Mouse (Mus musculus) adrenal gland, adult 8-10 months (tissue): Measurements from ENCODE around the gene Inafm1. TPM values are rescaled to one million over a fixed set of nuclear protein-coding genes. Genes with fewer than 3 reads are reported as not detected.
"Not testable (repeated sequence)": the region's sequence is repeated elsewhere in the genome, so short reads cannot be mapped to it uniquely, and the experiment has no call there.

Source experiments
- DNase-seq: peaks from one replicate; pipeline ENCODE4 v3.0.0; 2022
- total RNA-seq, 4 experiments: library from RNA; stranded (reverse); gene quantifications; 2 replicates each; pipeline ENCODE4 v1.2.4; 2022

The Inafm1 gene
- total RNA-seq, 4 experiments from 2014 or later = 21.9 to 37.5 (median 28.8) TPM

DNA sequence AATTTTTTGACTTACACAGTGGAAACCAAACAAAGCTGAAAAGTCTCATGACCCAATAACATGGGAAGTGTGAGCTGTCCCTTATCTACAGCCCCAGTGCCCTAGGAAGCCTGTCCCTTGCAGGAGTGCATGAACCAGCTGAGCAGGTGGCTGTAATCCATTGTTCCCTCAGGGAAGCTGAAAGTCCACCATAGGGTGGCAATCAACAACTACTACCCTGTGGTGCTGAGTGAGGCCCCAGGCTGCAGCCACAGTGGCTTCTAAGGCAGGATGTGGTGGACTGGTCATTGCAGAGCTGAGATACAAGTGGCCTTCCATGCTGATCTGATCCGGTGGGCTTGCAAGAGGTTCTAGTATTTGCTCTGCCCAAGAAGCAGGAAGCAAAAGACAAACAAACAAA, 12.3 kb downstream of the Inafm1 start:
- no peak for DNase-seq

DNA sequence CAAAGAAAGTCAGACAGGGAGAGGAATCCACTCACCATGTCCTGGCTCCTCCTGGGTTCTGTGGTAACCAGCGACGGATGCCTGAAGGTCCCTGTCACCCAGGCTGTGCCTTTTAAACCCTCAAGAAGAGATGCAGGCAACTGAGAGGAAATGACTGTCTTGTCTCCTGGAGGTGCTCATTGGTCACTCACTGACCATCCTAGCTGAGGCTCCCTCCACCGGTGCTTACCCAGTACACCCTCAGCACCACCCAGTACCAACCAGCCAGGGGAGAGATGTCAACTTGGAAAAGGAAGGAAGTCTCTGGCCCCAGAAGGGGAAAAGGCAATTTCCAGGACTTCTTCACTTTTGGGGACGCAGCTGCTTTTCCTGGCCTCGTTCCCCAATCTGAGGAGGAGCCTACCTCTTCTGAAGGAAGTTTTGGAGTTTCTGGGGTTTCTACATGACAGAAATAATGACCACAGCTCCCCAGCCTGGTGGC, 14.3 kb downstream of the Inafm1 start, which contains the start of gene C5ar1:
Gene C5ar1 (minus strand): TSS at position 431 of the 481 bp plus-strand sequence.
- no peak for DNase-seq

DNA sequence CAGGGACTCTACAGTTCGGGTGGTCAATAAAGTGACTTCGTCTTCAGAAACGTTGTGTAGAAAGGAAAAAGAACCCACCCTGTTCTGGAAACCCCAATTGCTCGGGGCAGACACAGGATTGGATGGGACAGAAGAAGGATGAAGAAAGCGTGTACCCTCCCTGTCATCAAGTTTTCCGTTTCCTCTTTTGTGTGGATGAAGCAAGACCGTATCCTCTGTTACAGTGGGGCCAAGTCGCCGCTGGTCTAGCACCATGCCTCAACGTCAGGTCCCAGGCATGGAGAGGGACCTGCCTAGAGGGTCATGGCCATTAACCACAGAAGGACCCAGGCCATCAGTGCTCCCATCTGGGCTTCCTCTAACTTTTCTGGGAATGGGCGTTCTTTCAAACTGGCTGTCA, 15.6 kb downstream of the Inafm1 start:
- DNase-seq = no peak

DNA sequence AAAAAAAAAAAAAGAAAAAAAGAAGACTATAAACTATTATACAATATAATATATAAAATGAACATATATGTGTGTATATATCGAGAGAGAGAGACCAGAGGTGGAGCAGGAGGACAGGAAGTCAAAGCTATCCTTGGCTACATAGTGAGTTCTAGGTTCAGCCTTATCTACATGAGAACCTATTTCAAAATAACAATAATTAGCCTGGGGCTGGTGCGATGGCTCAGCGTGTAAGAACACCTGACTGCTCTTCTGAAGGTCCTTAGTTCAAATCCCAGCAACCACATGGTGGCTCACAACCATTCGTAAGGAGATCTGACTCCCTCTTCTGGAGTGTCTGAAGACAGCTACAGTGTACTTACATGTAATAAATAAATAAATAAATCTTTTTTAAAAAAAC, 17.5 kb downstream of the Inafm1 start:
- not testable (repeated sequence) for DNase-seq

DNA sequence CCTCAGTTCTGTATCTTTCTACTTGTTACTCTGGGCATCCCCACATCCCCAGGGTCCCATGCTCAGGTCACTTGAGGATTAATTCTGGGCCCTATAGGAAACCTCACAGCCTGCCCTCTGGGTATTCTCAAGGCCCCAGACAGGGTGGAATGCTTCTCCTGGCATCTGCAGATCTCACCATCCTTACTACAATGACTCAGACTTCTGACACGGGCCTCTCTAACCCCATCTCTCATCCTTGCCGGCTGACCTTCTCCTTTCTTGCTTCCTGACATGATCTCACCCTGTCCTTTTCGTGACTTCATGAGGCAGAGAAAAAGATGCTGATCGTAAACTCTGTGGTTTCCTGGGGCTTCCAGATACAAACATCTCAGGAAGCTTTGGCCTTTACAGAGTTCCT, 19.2 kb downstream of the Inafm1 start:
- DNase-seq = no peak

DNA sequence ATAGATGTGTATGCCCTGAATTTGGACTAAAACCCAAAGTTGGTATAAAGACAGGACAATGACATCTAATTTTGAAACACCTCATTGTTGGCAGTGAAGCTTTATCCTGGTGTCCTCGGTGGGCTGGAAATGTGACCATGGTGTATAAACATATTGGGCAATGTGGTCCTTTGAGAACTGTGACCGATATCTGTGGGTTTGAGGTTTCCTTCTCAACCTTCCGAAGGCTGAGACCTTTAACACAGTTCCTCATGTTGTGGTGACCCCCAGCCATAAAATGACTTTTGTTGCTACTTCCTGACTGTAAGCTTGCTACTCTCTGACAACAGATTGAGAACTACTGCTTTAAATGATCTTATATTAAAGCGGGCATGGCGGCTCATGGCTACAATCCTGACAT, 22.7 kb downstream of the Inafm1 start:
- no peak for DNase-seq

DNA sequence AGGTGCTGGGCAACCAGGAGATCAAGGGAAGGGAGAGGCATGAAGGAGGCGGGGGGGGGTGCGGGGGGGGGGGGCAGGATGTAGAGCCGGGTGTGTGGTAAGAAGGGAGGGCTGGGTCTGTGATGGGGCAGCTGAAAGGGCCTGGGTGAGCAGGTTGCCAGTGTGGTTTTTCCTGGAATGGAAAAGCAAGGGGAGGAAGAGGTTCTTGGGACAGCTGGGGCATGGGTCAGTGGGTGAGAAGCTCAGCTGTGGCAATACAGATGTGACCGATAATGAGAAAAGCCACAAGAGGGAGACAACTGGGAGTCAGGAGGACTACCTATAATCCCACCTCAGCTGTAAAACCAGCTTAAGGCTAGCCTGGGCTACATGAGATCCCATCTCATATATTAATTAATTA, 27.5 kb downstream of the Inafm1 start:
- DNase-seq = no peak

DNA sequence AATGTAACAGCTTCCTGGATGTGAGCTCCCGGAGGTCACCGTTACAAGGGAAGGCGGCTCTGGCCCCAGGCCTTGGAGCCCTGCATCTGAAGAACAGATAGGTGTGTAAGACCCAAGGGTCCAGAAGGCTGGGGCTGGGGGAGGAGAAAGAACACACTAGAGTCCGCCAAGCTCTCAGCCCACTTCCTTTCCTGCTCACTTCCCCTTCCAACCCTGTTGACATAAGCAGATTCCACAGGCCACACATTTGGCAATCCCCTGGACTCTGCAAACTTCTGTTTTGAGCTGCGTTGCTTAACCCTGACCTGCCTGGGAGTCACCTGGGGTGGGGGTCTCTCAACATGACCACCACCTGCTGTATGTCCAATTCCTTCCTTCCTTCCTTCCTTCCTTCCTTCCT, 29.4 kb downstream of the Inafm1 start, which contains the start of gene C5ar2:
Gene C5ar2 (minus strand): TSS at position 88 of the 400 bp plus-strand sequence.
- no peak for DNase-seq

DNA sequence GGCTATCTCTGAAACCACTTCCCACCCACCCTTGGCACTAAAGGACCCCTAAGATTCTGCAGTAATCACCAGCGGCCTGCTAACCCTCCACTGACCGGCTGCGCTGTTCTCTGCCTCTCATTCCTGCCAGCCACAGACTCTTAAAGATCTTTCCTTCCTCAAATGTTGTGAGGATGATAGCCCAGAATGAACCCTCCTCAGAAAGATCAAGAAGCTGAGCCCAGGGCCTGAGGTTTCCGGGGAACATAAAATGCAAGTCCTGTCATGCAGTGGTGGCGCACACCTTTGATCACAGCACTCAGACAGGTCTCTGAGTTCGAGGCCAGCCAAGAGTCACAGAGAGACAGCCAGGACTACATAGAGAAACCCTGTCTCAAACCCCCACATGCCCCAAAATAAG, 31.2 kb downstream of the Inafm1 start:
- no peak for DNase-seq

DNA sequence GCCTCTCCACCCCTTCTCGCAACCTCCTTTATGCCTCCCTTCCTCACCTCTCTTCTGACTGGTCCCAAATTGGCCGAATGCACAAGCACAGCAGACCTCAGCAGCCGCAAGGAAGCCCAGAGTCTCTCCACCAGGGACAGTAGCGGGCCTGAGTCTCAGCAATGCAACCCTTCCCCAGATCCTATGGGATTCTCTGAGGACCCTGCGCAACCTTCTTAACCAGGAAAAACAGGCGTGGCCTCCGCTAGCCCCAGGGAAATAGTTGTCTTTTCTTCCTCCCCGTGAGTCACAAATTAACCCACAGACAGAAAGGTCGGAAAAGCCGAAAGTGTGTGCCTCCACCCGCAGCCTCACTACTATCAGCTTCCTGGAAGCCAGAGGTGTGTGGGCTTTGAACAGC, 31.6 kb downstream of the Inafm1 start:
- DNase-seq = no peak

DNA sequence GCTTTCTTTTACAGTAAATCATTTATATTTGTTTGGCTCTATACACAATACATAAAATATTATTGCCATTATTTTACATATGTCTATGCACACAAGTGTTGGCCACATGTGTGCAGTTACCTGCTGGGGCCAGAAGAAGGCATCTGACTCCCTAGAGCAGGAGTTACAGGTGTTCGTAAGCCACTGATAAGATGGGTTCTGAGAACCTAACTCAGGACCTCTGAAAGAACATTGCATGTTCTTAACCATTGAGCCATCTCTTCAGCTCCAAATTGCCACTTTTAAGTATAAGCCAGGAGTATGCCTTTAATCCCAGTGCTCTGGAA, 32.5 kb downstream of the Inafm1 start:
- DNase-seq = no peak

DNA sequence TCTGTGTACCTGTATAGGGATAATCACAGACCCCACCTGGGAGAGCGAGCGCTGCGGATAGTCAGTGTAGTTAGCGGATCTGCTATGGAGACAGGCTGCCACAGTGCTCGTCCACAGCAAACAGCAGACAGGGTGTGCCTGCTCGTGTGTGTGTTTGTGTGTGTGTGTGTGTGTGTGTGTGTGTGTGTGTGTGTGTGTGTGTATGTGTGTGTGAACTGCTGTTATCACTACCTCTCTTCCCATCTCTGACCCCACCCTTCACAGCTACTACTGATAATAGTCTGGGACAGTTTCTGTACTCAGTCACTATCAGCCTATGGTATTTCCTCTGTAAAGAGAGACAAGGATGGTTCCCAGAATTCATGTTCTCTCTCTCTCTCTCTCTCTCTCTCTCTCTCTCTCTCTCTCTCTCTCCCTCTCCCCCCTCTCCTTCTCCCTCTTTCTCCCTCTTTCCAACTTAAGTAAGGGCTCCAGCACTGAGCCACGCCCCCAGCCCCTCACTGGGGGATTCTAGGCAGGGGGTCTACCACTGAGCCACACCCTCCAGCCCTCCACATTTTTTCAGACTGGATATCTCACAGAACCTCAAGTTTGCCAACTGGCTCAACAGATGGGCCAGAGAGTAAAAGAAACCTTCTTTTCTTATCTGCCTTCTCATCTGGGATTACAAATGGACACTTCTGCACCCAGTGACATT, 33.0 kb downstream of the Inafm1 start:
- DNase-seq = no peak

DNA sequence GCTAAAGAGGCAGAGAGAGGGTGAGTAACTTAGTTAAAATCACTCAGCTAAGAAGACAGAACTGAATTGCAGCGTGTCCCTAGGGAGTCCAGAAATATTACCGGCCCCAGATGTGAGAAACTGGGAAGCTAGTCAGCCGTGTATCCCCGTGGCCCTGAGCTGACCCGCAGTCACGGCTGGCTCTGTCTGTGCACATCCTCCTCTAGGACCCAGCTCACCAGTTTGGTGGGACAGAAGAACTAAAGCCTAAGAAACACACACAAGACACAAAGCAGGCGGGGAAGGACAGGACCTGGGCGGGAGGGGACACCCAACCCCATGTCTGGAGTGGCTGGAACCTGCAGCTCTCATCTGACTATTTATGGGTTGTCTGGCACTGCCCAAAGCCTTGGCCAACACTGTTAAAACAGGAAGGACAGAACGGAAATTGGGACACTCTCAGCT, 33.8 kb downstream of the Inafm1 start:
- no peak for DNase-seq

DNA sequence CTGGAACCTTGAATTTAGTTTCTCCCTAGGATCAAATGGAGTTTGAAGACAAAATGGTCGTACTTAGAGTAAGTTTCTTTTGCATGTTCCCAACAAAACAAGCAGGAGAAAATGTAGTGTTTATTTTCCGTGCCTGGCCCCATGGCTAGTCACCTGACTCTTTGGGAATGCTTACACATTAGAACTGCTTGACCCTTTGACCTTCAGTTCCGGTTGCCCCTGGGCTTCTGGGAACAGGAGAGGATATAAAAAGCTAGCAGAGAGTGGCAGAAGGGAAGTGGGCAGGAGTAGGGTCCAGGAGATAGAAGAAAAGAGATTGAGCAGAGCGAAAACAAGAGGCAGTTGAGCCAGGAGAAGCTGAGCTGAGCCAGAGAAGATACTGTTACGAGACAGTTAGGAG, 43.5 kb downstream of the Inafm1 start:
- no peak for DNase-seq

Other genes with a start within 250 kb of the Inafm1 start
- gene Bicra, start 225.7 kb downstream of the Inafm1 start, total RNA-seq = 10 to 100 TPM in 3 of 4 experiments, 1 to 10 TPM in 1; 7.2 to 16.9 (median 10.6) TPM
- gene Zfp541, start 211.8 kb downstream of the Inafm1 start, total RNA-seq = under 1 TPM in 3 of 4 experiments, not detected in 1; 0.10 to 0.28 (median 0.12) TPM
- gene Napa, start 175.2 kb downstream of the Inafm1 start, total RNA-seq = 100 to 1,000 TPM; 175 to 194 (median 175) TPM
- 10 to 100 TPM; 19.6 to 35.1 (median 30.2) TPM for gene Kptn, start 153.7 kb downstream of the Inafm1 start, total RNA-seq
- gene Slc8a2, start 143.8 kb downstream of the Inafm1 start, total RNA-seq = 1 to 10 TPM; 2.8 to 5.5 (median 4.1) TPM
- 10 to 100 TPM; 11.5 to 27.5 (median 19.7) TPM for gene Meis3, start 98.5 kb downstream of the Inafm1 start, total RNA-seq
- 10 to 100 TPM; 13.7 to 20.3 (median 16.9) TPM for gene Dhx34, start 51.6 kb downstream of the Inafm1 start, total RNA-seq
- 1 to 10 TPM in 1 of 4 experiments, under 1 TPM in 3; 0.41 to 1.0 (median 0.75) TPM for gene C5ar2, start 29.5 kb downstream of the Inafm1 start, total RNA-seq
- 1 to 10 TPM; 5.4 to 9.8 (median 8.4) TPM for gene C5ar1, start 14.1 kb downstream of the Inafm1 start, total RNA-seq
- gene Ccdc9, start 13.2 kb upstream of the Inafm1 start, total RNA-seq = 100 to 1,000 TPM in 1 of 4 experiments, 10 to 100 TPM in 3; 48.7 to 119 (median 89.2) TPM
- 10 to 100 TPM in 1 of 4 experiments, 1 to 10 TPM in 3; 4.3 to 10.1 (median 5.2) TPM for gene Bbc3, start 34.8 kb upstream of the Inafm1 start, total RNA-seq
- 10 to 100 TPM; 64.0 to 78.2 (median 67.5) TPM for gene Sae1, start 114.2 kb upstream of the Inafm1 start, total RNA-seq
- 10 to 100 TPM; 43.4 to 47.5 (median 46.2) TPM for gene Zc3h4, start 127.3 kb upstream of the Inafm1 start, total RNA-seq
- gene Tmem160, start 179.2 kb upstream of the Inafm1 start, total RNA-seq = 10 to 100 TPM; 55.2 to 93.9 (median 72.1) TPM
- under 1 TPM in 1 of 4 experiments, not detected in 3; 0.48 TPM for gene Npas1, start 204.1 kb upstream of the Inafm1 start, total RNA-seq